ENCODE assay signal across 11 mouse cellular contexts in genomic region chr3:83212578-83212977, GRCm38 (mm10).
A peak's percentile ranks its signal among the peaks of the same experiment; 100 is the strongest.
DNase-seq lines count a peak whose midpoint lies in the region; ATAC-seq lines count a peak whose summit lies in the region.
"Had no signal": no experiment of that assay in that cellular context is flagged by ENCODE, and none has a peak within 500 bp of the region (broad histone marks: within the 10 kb centered on the region; RNA-seq: fewer than 3 reads in every experiment).

No protein-coding gene starts in this region.

- H3K36me3 ChIP-seq in kidney, embryonic 15.5 days: no peaks in the 10 kb centered on the region
- H3K36me3 ChIP-seq in lung, embryonic 16.5 days (ENCODE audit: control insufficient read depth, insufficient read depth, low read length): no peaks in the 10 kb centered on the region
- H3K36me3 ChIP-seq in stomach, embryonic 16.5 days (ENCODE audit: control insufficient read depth, insufficient read depth, low read length): no peaks in the 10 kb centered on the region
- H3K36me3 ChIP-seq: limb, embryonic 12.5 days had no signal

- H3K27me3 ChIP-seq in kidney, embryonic 15.5 days: no peaks in the 10 kb centered on the region; the same call in 1 of the 2 replicates
- no peaks in the 10 kb centered on the region for H3K27me3 ChIP-seq in lung, embryonic 16.5 days (ENCODE audit: control insufficient read depth, insufficient read depth, low read depth, low read length)
- no peaks in the 10 kb centered on the region for H3K27me3 ChIP-seq in stomach, embryonic 16.5 days (ENCODE audit: control insufficient read depth, insufficient read depth, low read length)
- H3K27me3 ChIP-seq: limb, embryonic 12.5 days had no signal

- no peak overlapping the region for H3K4me3 ChIP-seq in kidney, embryonic 15.5 days (replicated peaks)
- no peak overlapping the region for H3K4me3 ChIP-seq in lung, embryonic 16.5 days (ENCODE audit: low read length)
- no peak overlapping the region for H3K4me3 ChIP-seq in stomach, embryonic 16.5 days (replicated peaks; ENCODE audit: low read length)
- H3K4me3 ChIP-seq: limb, embryonic 12.5 days had no signal

- no peak overlapping the region for H3K4me2 ChIP-seq in kidney, embryonic 15.5 days
- H3K4me2 ChIP-seq in lung, embryonic 16.5 days (ENCODE audit: low read depth, low read length): no peak overlapping the region
- no peak overlapping the region for H3K4me2 ChIP-seq in stomach, embryonic 16.5 days (ENCODE audit: low read depth, low read length)
- H3K4me2 ChIP-seq: limb, embryonic 12.5 days had no signal

- DNase-seq in kidney, postnatal 14 days: no peak
- no peak for DNase-seq in lung, postnatal 25 days (ENCODE audit: low spot score)
- peak; percentile 42 for DNase-seq in layer of hippocampus, adult 9-11 months
- DNase-seq in MN1 (ENCODE audit: low spot score): no peak
- DNase-seq: cerebellum, adult 9-10 months; gastrocnemius, postnatal 10 days had no signal

- no peak for ATAC-seq in kidney, embryonic 15.5 days (replicated peaks; ENCODE audit: low FRiP score)
- ATAC-seq in lung, embryonic 16.5 days (ENCODE audit: low read depth): peak; percentile 78
- no peak for ATAC-seq in stomach, embryonic 16.5 days (ENCODE audit: insufficient read depth, low FRiP score)
- ATAC-seq: inflammation-experienced regulatory T-cells, adult 6 months had no signal

- no peaks in the 10 kb centered on the region for H3K9me3 ChIP-seq in kidney, embryonic 15.5 days (replicated peaks)
- no peaks in the 10 kb centered on the region for H3K9me3 ChIP-seq in lung, embryonic 16.5 days (ENCODE audit: control insufficient read depth, low read length)
- no peaks in the 10 kb centered on the region for H3K9me3 ChIP-seq in stomach, embryonic 16.5 days (replicated peaks; ENCODE audit: control insufficient read depth, low read length)
- H3K9me3 ChIP-seq: limb, embryonic 12.5 days had no signal

- H3K9ac ChIP-seq in kidney, embryonic 15.5 days: no peak overlapping the region
- no peak overlapping the region for H3K9ac ChIP-seq in lung, embryonic 16.5 days (ENCODE audit: low read length)
- H3K9ac ChIP-seq in stomach, embryonic 16.5 days (ENCODE audit: low read length): no peak overlapping the region
- H3K9ac ChIP-seq: limb, embryonic 12.5 days had no signal

- WGBS in kidney, embryonic 15.5 days: 34% methylated on average over 7 of the region's 7 CpGs
- 22% methylated on average over 7 of the region's 7 CpGs for WGBS in lung, embryonic 16.5 days
- WGBS in stomach, embryonic 16.5 days: 35% methylated on average over 7 of the region's 7 CpGs

- H3K4me1 ChIP-seq in kidney, embryonic 15.5 days: peaks cover 30% of the 10 kb centered on the region
- peaks cover 15% of the 10 kb centered on the region for H3K4me1 ChIP-seq in lung, embryonic 16.5 days (replicated peaks; ENCODE audit: control insufficient read depth, insufficient read depth, low read length)
- H3K4me1 ChIP-seq in stomach, embryonic 16.5 days (ENCODE audit: control insufficient read depth, insufficient read depth, low read length): peaks cover 14% of the 10 kb centered on the region; the same call in 1 of the 2 replicates

- peak overlapping the region; percentile 32; the same call in 1 of the 2 replicates for H3K27ac ChIP-seq in kidney, embryonic 15.5 days
- H3K27ac ChIP-seq in lung, embryonic 16.5 days (ENCODE audit: low read length): peak overlapping the region; percentile 26; the same call in 1 of the 2 replicates
- H3K27ac ChIP-seq in stomach, embryonic 16.5 days (ENCODE audit: low read length): peak overlapping the region; percentile 55
- H3K27ac ChIP-seq: limb, embryonic 12.5 days had no signal
